Mouse (Mus musculus) kidney, adult 2 months (tissue): ENCODE measurements around the gene Gmppb.

Experiments
- CTCF ChIP-seq: fragments of 200-500 bp; conservative IDR thresholded peaks from 2 replicates; pipeline ENCODE4 v1.5.1; 2011; ENCODE audit warnings: low read depth, mild to moderate bottlenecking, control low read depth, low read length, moderate library complexity, mixed read lengths; ENCODE audit not compliant: insufficient read depth, insufficient read length
- POLR2A ChIP-seq: fragments of 200-500 bp; IDR thresholded peaks from one replicate; pipeline ENCODE4 v1.6.1; 2011; ENCODE audit warnings: low read depth, low read length, control low read depth

DNA sequence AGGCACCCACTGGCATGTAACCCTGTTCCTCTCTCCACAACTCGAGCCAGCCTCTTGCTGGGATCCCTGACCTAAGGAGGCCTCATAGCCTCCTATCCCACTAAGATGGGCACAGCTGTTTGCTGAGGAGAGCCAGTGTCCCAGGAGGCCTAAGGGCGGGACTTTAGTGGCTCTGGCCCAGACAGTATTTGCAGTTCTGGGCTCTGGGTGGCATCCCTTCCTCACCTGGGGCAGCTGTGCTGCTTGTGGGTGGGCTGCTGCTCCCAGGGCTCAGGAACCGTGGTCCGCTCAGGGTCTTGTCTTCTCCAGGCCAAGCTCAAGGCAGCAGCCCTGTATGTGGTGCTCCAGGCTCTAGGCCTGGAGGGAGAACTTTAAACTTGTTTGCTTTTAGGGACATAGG lies 2.5 kb upstream of the Gmppb start:
- TF ChIP-seq POLR2A (no peak), CTCF (no peak)
